Mouse (Mus musculus): ENCODE data around the gene Lyg2.
A peak's percentile ranks its signal among the peaks of the same experiment; 100 is the strongest.

The Lyg2 gene

DNA sequence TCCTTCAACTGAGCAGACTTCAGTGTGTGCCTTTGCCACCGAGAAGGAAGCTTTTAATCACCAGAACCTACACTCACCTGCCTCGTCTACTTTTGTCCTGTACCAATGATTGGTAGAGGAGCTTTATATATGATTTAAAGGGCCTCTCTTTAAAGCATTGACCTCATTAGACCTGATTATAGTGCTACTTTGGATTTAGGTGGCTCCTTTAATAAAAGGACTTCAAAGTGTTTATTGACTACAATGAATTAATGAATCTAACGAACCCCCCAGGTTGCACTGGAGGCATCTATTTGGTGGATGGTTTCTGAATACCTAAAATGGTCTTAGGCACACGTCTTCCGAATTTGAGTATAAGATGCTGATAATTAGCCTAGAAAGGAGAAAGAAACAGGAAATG is at the start of gene Lyg2:
Gene Lyg2, minus strand, starts transcription at position 101 of the 400 bp plus-strand sequence.
- DNase-seq: no peak

DNA sequence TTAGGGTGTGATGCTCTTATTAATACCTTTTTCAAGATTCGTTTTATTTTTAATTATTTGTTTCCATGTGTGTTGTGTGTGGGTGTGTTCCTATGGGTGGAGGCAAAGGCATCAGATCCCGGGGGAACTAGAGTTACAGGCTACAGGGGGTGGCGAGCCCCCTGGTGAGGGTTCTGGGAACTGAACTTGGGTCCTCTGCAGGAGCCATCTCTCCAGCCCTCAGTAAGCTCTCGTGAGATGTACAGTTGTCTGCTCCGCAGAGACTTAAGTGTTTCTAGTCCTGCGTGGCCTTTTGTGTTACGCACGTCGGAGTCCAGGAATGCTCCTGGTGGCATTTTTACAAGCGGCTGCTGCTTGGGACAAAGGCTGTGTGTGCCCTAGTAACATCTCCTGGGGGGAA is 49.3 kb upstream of the Lyg2 start:
- DNase-seq: no peak

DNA sequence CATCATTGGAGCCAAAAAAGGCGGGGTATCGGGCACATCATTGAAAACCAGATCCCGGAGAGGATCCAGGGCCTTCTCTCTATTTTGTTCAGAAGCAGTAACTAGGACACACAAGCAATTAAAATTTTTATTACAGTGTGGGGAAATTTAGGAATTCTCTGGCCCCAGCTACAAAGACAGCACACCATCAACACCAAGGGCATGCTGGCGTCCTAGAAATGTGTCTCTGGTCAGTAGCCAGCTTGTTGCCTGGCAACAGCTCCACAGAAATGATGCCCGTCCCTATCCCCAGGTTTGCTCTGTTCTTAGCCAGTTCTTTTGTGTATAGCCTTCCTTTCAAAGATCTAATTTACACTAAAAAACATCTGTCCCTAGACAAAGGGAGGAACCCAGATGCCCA is 43.2 kb upstream of the Lyg2 start:
- DNase-seq: peak; percentile 24 to 54

DNA sequence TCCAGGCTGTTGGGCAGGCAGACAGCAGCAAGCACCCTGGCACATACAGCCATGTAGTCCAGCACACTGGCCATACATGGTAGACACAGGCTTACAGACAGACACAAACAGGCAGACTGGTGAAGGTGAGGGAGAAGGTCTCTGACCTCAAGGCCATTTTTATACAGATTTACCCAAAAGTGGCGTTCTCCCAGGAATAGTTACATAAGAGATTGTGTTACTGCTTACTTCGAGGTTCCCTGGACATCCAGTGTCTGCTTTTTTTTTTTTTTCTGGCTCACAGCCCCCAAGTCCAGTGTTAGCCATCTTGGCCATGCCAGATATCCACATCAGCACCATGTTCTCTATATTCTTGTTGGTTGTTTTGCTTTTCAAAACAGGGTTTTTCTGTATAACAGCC is 42.2 kb upstream of the Lyg2 start:
- no peak for DNase-seq

DNA sequence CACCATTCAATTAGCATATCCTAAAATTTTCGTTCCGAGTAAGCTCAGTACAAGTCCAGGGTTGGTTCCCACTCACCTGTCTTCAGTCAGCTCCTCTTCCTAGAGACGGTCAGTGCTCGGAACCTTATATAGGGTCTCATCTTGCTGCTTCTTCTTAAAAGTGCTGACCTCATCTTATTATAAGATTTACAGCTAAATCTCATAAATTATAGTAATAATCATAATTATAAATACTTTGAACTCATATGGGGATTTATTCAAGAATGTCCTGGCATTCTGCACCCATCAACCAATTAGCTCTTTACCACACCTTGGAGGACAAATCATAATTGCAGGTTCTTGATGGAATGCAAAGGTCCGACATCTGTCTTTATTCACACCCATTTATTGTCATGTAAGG is 41.4 kb upstream of the Lyg2 start, which contains the start of gene Lyg1:
Gene Lyg1, minus strand, starts transcription at position 101 of the 400 bp plus-strand sequence.
- no peak for DNase-seq

DNA sequence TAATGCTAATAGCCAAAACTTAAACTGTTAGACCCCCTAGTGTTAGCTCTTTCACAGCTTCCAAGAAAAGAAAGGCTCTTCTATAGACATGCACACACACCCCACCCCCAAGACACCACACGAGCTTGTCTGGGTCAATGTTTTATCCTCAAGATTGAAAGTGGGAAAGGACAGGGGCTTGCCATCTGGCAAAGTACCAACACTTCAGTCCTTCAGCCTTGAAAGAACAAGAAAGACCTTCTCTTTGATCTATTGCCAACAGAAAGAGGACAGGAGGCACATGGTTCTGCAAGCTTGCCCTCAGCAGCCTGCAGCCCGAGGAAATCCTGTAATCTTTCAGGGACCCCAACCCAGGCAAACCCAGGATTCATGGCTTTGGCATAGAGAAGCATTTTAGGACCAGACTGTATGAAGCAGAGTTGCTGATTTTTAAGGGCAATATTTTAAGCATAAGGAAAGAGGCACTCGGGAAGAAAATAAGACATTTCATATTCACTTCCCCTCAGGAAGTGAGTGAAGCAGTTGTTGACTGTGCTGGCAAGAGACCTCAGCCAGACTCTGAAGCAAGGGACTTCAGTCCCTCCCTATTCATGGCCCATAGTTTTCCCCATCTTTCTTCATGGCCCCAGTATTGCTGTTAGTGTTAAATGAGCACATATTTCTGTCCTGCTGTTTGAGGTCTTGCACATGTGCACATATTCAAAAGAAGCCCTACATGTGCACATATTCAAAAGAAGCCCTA is 40.6 kb upstream of the Lyg2 start:
- no peak for DNase-seq

DNA sequence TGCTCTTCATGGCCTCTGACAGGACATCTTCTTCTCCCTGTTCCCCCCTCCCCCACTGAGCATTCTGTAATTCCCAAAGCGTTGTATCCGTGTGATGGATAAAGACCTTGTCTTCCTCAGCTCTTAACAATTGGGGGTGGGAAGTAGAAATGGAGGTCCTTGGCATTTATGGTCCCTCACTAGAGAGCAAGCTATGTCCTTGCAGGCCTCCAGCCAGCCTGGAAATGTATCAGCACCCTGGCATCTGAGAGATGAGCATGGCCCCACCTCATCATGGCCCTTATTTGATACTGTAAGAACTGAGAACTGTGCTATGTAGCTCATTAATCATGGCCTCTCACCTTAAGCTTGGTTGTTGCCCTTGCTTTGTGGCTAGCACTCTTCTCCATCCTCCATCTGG is 39.0 kb upstream of the Lyg2 start:
- DNase-seq: no peak

DNA sequence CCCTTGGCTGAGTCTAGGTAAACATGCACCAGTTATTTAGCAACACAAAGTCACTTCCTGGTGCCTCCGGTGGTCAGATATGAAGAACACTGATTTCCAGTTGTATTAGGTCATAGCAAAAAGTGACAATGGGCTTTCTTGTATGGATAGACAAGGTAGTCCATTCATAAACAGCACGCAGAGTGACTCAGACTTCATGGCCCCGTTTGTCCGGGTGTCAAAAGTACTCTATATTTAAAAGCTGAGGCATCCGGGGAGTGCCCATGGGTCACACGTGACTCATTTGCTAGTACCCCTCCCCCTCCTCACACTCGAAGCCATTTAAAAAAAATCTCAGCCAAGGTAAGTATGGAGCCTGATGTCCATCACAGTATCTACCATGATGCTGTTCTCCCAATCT is 38.5 kb upstream of the Lyg2 start:
- no peak for DNase-seq

DNA sequence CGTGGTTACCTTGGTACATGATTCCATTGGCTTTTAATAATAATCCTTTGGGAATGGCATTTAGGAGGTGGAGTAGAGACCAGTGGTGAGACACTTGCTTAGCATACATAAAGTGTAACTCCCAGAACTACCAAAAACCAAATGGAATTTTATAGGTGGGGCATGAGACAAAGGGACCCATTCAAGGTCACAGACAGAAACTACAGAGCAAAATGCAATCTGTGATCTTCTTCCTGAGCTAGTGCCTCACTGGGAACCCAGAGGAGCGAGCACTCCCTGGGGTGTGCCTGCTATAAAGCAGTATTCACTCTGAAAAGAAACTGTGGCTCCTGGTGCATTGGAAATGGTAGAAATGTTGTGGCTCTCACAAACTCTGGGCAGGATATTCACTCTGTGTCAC is 32.6 kb upstream of the Lyg2 start:
- no peak for DNase-seq

DNA sequence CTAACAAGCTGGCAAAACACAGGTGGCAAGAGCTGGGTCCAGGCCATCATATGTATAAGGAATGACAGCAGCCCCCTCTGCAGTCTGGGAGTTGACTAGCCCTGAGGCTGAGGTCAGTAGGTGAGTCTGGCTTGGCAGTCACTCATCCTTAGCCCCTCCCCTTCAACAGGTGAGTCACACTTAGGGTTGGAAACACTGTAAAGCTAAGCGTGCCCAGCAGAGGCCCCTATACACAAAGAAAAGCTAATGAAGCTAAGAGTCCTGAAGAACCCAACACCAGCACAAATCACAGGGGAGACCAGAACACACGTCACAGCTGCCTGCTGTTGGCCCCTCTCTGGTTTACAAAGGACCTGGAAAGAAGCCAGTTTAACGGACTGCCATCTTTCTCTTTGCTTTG is 15.5 kb upstream of the Lyg2 start:
- DNase-seq: no peak

DNA sequence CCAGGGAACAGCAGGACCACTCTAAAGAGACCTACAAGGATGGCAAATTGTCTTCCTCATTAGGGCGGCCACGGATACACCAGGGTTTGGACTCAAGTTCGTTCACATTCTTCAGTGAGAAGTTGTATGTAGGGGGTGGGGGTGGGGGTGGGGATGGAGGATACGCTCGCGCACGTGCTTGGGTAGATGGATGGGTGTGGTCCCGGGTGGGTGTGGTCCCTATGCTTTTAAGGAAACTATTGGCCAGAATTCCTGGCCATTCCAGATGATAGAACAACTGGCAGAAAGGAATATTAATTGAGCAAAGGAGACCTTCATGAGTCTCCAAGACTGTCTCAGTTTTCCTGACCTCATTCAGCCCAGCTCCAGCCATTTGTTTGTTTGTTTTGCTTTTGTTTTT is 9.7 kb upstream of the Lyg2 start:
- no peak for DNase-seq

DNA sequence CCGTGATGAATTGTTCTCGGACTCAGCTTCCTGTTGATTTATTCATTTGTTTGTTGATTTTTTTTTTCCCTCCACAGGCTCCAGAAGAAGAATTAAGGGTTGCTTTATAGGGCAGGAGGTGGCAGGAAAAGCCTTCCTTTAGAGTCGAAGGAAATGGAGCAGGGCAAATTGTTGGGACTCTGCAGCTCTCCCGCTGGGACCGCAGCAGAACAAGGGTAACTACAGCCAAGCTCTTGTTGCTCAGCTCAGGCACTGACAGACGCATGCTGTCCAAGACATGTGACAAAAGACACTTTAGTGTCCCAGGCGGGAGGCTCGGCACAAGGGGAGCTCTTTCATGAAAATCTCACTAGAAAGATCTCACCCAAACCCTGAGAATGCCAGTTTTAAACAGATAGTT is 6.2 kb upstream of the Lyg2 start:
- peak; percentile 46 to 59 for DNase-seq

DNA sequence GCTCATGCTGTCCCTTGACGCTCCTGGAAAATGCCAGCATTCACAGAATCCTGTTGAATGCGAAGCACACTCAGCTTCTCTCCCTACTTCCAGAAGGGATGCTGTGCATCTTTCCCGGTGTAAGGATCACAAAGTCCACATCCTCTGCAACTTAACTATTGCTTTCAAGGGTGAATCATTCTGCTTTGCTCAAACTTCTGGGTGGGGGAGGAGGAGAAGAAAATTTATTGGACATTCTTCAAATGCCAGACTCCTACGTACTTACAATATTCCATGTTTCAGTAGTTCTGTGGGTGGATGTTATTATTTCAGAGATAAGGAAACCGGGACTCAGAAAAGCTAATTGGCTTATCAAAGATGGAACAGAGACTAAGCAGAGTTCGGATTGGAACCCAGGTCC is 1.8 kb upstream of the Lyg2 start:
- DNase-seq: no peak

DNA sequence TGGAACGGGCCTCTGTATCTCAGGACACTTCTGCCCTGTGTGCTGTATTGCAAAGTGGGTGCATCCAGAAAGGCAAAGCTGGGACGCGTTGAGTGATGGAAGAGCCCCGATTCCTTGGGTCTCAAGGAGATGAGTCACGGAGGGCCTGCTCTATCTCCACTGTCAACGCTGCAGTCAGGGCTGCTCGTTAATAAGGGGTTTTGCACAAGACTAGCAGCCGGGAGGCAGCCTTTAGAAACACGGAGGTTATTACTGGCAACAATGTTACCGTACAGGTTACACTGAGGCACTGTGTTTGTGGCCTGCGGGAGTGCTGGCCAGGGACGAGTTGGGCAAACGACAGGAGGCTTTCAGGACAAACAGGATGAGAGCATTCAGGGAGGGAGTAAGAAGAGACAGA is 1.4 kb upstream of the Lyg2 start:
- DNase-seq: no peak

DNA sequence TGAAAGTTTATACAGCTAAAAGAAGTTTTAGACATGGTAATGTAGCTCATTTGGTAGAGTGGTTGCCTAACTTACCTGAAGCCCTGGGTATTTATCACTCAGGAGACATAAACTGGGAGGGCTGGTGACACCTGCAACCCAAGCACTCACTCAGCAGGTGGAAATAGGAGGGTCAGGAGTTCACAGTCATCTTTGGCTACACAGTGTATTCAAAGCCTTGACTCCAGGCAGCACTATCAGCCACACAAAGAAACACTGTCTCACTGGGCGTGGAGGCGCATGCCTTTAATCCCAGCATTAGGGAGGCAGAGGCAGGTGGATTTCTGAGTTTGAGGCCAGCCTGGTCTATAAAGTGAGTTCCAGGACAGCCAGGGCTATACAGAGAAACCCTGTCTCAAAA is 3.5 kb downstream of the Lyg2 start:
- no peak for DNase-seq

DNA sequence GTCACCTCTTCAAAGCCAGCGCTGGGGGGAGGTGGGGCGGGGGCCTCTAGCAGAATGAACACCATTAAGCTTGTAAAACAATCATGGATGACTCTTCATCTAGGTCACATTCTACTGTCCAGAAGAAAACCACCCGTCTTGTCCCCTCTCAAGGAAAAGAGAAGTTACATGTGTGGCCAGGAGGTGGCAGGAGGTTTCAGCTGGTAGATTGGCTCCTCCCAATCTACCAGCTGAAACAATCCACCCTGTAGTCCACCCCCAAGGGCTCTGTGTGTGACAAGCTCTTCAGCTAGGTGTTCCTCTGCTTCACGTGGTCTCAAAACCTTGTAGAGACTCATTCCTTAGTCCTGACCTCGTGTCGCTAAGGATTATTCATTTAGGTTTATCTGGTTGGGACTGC is 13.1 kb downstream of the Lyg2 start:
- peak in 1 of 2 experiments; percentile 34 for DNase-seq

DNA sequence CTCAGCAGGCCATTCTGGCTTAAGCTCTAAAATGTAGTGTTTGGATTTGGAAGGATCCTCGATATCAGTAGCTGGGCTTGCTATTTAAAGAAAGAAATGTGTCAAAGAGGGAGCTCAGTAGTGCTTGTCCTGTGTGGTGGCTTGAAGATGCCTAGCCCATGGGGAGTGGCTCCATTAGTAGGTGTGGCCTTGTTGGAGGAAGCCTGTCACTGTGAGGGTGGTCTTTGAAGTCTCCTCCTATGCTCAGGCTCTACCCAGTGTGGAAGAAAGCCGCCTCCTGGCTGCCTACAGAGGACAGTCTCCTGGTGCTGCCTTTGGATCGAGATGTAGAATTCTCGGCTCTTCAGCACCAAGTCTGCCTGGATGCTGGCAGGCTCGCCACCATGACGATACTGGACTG is 16.0 kb downstream of the Lyg2 start:
- DNase-seq: no peak

DNA sequence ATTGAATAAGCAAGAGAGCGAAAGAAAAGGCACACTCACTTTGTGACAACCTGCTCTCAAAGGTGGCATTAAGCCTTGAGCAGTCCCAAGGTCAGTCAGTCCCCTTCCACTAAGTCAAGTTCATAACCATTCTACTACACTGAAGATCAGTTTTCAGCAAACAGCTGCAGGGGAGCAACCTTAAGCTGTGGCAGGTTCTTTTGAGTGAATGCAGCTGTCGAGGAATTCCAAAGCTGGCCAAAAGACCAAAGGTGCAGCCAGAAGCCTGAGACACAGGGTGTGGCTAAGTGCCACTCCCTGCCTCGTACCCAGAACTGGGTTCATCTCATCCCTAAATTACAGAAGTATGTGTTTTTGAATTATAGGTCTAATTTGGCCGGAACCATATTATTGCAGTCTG is 16.5 kb downstream of the Lyg2 start:
- DNase-seq: no peak

DNA sequence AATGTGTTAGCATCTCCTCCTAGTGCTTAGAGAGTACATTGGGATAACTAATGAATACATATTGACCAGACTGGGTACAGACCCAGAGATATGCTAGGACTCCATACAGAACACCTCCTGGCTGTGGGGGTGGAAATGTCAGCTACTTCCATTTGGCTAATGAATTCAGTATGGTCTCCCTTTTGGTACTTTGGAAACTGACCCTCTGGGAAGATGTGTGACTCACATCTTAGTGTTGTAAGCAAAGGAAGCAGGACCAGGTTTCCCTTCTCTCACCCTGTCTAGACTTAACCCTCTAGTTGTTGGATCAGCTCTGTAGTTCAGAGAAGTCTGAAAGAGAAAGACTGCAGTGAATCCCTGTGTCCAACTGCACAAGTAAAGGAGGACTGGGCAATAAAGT is 21.7 kb downstream of the Lyg2 start:
- DNase-seq: no peak

DNA sequence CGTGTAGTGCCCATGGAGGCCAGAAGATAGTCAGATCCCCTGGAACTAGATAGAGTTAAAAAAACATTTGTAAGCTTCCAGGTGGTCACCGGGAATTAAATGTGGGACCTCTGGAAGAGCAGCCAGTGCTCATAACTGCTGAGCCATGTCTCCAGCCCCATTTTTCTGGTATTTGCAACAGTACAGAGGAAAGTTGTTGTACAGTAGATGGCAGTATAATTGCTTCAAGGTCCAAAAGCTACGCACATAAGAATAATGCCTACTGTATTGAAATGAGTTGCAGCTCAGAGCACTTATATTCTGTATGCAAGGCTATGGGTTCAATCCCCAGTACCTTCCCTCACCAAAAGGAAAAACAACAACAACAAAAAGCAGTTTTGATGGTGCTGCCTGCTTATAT is 24.9 kb downstream of the Lyg2 start:
- no peak for DNase-seq

DNA sequence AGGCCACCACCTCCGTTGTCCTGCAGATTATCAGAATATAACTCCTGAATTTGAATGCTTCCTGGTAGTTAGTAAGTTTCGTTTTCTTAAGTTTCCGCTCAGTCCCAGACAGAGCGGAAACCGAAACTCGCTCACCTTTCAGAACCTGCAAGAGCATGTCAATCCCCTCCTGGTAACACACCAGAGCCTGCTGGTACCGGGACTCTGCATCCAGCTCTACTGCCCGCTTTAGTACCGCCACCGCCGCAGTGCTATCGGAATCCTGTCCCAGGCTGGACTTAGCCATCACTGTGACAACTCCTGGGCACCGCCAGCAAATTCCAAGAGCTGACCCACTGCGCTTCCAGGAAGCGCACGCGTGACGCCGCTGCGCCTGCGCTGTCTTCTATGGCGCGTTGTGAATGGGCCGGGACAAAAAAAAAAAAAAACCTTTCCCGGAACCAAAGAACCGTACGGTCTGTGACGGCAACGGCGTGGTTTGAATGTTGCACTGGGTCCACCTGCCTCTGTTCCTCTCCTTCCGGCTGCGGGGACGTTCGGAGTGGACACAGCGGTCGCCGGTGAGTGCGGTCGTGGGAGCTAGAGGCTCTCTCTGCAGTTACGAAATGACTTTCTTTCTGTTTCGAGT is 26.2 kb downstream of the Lyg2 start, which contains the start of the genes Mitd1 and Mrpl30:
Gene Mitd1, minus strand, starts transcription at position 387 of the 628 bp plus-strand sequence.
Gene Mrpl30, plus strand, starts transcription at position 453 of the 628 bp plus-strand sequence.
- DNase-seq: peak; percentile 93 to 96

DNA sequence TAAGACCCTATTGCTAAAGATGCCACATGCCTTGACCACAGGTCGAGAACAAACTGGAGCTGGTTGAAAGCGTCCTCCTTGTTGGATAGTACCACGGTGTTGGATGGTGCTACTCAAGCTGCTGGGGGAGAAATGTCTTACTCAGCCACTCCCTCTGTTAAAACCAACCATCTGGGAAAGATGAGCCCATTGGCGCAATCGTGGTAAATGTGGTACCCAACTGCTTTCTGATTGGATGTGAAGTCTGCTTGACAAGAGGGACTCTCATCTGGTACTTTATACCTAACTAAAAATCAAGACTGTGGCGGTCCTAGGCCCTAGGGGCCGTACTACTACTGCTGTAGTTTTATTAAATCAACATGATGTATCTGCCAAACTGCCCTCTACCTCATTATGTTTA is 27.1 kb downstream of the Lyg2 start:
- no peak for DNase-seq

DNA sequence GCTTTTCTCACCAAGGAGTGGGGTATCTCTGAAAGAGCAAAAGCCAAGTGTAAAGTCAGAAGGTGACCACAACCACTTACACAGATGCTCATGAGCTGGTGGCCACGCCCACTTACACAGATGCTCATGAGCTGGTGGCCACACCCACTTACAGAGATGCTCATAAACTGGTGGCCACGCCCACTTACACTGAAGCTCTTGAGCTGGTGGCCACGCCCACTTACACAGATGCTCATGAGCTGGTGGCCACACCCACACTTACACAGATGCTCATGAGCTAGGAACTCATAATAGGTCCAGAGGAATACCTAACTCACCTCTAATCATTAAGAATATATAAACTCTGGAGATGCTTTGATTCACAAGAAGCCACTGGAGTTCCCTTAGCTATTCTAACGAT is 31.8 kb downstream of the Lyg2 start:
- DNase-seq: no peak

DNA sequence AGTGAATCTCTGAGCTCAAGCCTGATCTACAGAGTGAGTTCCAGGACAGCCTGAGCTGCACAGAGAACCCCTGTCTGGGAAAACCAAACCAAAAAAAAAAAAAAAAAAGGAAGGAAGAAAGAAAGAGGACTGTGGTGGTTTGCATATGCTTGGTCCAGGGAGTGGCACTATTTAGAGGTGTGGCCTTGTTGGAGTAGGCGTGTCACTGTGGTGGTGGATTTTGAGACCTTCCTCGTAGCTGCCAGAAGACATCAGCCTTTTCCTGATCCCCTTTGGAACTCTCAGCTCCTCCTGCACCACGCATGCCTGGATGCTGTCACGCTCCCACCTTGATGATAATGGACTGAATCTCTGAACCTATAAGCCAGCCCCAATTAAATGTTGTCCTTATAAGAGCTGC is 32.9 kb downstream of the Lyg2 start:
- no peak for DNase-seq

Measured in cerebellum, postnatal 25 days (tissue).